Mouse (Mus musculus): ENCODE results near the gene Arid1b. TPM values are rescaled to one million over a fixed set of nuclear protein-coding genes. Genes with fewer than 3 reads are reported as not detected.

The Arid1b gene
- polyA plus RNA-seq (2015; fragmentation: Nextera tagmentation; extraction: Ambion mirVana) = 12.4 and 12.5 TPM in 2 replicates

- peak within 1 kb of the TSS; percentile 79 for H3K4me2 ChIP-seq (replicated peaks)
- no peaks in the 10 kb centered on the region for H3K9me3 ChIP-seq
- peak within 1 kb of the TSS; percentile 100 for H3K9ac ChIP-seq
- H3K4me1 ChIP-seq = peaks cover 16% of the 10 kb centered on the region
- peak within 1 kb of the TSS; percentile 92 for H3K4me3 ChIP-seq
- H3K27ac ChIP-seq = peak within 1 kb of the TSS; percentile 100
- under 1% methylated on average over 50 of the region's 58 CpGs for WGBS
- no peaks in the 10 kb centered on the region for H3K36me3 ChIP-seq
- ATAC-seq (ENCODE audit: low FRiP score, low read depth) = peak; percentile 81
- H3K27me3 ChIP-seq = no peaks in the 10 kb centered on the region
Measured at GRCm38 (mm10) chr17:4993840-4994503, at the start of gene Arid1b. Arid1b (plus strand) TSS chr17:4994332.

GRCm38 (mm10) chr17:4945311-4945751 is 48.8 kb upstream of the Arid1b start:
- 39% methylated on average over 6 of the region's 6 CpGs for WGBS
- Histone ChIP-seq H3K4me3 (no peak overlapping the region), H3K4me1 (peaks cover 26% of the 10 kb centered on the region), H3K9me3 (no peaks in the 10 kb centered on the region), H3K9ac (peak overlapping the region; percentile 48; the same call in 1 of the 2 replicates), H3K27ac (peak overlapping the region; percentile 75), H3K36me3 (no peaks in the 10 kb centered on the region), H3K27me3 (no peaks in the 10 kb centered on the region), H3K4me2 (replicated peaks) (peak overlapping the region; percentile 56)
- ATAC-seq (ENCODE audit: low FRiP score, low read depth) = no peak

- Histone ChIP-seq H3K36me3 (no peaks in the 10 kb centered on the region), H3K9me3 (no peaks in the 10 kb centered on the region), H3K27ac (peak overlapping the region; percentile 75), H3K27me3 (no peaks in the 10 kb centered on the region), H3K4me2 (replicated peaks) (peak overlapping the region; percentile 56), H3K9ac (peak overlapping the region; percentile 48), H3K4me1 (peaks cover 26% of the 10 kb centered on the region), H3K4me3 (peak overlapping the region; percentile 7)
- WGBS = 6% methylated on average over 11 of the region's 11 CpGs
- peak; percentile 58 for ATAC-seq (ENCODE audit: low FRiP score, low read depth)
Measured at GRCm38 (mm10) chr17:4945871-4946331, 48.2 kb upstream of the Arid1b start.

GRCm38 (mm10) chr17:4946421-4946974 is 47.6 kb upstream of the Arid1b start:
- Histone ChIP-seq H3K4me3 (no peak overlapping the region; the same call in 1 of the 2 replicates), H3K4me1 (peaks cover 26% of the 10 kb centered on the region), H3K36me3 (no peaks in the 10 kb centered on the region), H3K27me3 (no peaks in the 10 kb centered on the region), H3K9me3 (no peaks in the 10 kb centered on the region), H3K9ac (0 out of 2 replicates have a peak overlapping the region, but pooled peaks have one; percentile 45), H3K4me2 (replicated peaks) (peak overlapping the region; percentile 53), H3K27ac (peak overlapping the region; percentile 75; the same call in 1 of the 2 replicates)
- peak; percentile 46; the same call in 1 of the 2 replicates for ATAC-seq (ENCODE audit: low FRiP score, low read depth)
- 17% methylated on average over 12 of the region's 12 CpGs for WGBS

DNA sequence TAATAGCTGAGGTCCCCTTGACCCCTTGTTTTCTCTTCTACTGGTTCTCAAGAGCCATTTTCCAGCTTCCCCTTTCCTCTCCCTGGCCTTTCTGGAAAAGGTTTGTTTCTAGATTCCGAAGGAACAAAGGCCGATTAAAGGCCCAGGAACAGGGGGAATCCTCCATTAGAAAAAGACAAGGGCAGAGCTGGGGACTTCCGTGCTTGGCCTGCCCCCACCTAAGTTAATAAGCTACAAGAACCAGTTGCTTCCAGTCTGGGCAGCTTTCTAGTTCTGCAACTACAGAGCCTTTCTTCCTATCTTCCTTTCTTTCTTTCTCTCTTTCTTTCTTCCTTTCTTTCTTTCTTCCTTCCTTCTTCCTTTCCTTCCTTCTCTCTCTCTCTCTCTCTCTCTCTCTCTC is 47.1 kb upstream of the Arid1b start:
- Histone ChIP-seq H3K27ac (peak overlapping the region; percentile 75; the same call in 1 of the 2 replicates), H3K36me3 (no peaks in the 10 kb centered on the region), H3K9ac (no peak overlapping the region), H3K4me1 (peaks cover 26% of the 10 kb centered on the region), H3K27me3 (no peaks in the 10 kb centered on the region), H3K4me3 (no peak overlapping the region), H3K4me2 (replicated peaks) (peak overlapping the region; percentile 53; the same call in 1 of the 2 replicates), H3K9me3 (no peaks in the 10 kb centered on the region)
- 46% methylated on average over 3 of the region's 3 CpGs for WGBS
- no peak for ATAC-seq (ENCODE audit: low FRiP score, low read depth)

DNA sequence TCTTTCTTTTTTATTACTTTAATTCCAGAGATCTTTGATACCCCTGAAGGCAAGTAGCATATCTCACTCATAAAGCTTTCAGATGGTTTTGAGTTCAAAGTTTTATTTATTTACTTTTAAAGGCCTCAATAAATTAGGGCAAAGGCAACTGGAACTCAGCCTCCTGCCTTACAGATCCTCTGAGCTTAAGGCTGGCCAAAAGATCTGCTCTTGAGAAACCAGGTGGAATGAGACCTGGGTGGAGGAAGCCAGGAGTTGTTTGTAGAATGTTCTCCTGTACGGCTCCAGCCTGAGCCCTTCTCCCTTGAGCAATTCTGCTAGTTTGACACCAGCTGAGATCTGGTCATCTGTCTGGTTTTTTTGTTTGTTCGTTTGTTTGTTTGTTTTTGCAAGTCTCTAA is 46.7 kb upstream of the Arid1b start:
- Histone ChIP-seq H3K4me3 (no peak overlapping the region), H3K36me3 (no peaks in the 10 kb centered on the region), H3K9ac (no peak overlapping the region), H3K4me1 (peaks cover 26% of the 10 kb centered on the region), H3K4me2 (replicated peaks) (no peak overlapping the region), H3K27ac (no peak overlapping the region), H3K9me3 (no peaks in the 10 kb centered on the region), H3K27me3 (no peaks in the 10 kb centered on the region)
- ATAC-seq (ENCODE audit: low FRiP score, low read depth) = no peak
- 50% methylated on average over 2 of the region's 2 CpGs for WGBS

GRCm38 (mm10) chr17:4948501-4948900 is 45.6 kb upstream of the Arid1b start:
- no peak overlapping the region for H3K4me2 ChIP-seq (replicated peaks)
- H3K9me3 ChIP-seq = no peaks in the 10 kb centered on the region

DNA sequence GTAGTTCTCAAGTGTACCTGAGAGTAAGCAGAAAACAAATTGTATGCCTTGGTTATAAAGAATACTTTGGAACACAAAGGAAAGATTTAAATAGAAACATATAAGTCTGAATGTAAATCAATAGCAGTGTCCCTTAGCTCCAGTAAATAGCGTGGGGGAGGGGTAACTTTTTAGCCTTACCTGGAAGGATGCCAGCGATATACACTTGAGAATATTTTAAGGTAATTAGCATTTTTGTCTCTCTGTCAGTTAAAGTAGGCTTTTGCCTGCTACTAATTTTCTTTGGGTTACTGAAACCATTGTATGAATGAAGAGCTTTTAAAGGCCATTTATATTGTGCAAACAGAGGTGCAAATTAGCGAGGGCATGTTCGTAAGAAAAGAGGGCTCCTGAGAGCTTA is 39.7 kb upstream of the Arid1b start:
- Histone ChIP-seq H3K4me3 (no peak overlapping the region), H3K4me1 (peaks cover 9% of the 10 kb centered on the region; the same call in 1 of the 2 replicates), H3K36me3 (no peaks in the 10 kb centered on the region), H3K9me3 (no peaks in the 10 kb centered on the region), H3K4me2 (replicated peaks) (0 out of 2 replicates have a peak overlapping the region, but pooled peaks have one; percentile 5), H3K9ac (no peak overlapping the region), H3K27me3 (no peaks in the 10 kb centered on the region), H3K27ac (no peak overlapping the region)
- 50% methylated on average over 4 of the region's 4 CpGs for WGBS
- ATAC-seq (ENCODE audit: low FRiP score, low read depth) = no peak

More at GRCm38 (mm10) chr17:4948501-4948900, 45.6 kb upstream of the Arid1b start:
- Histone ChIP-seq H3K27me3 (no peaks in the 10 kb centered on the region), H3K4me3 (no peak overlapping the region), H3K36me3 (no peaks in the 10 kb centered on the region), H3K4me1 (peaks cover 26% of the 10 kb centered on the region), H3K27ac (no peak overlapping the region), H3K9ac (no peak overlapping the region)
- ATAC-seq (ENCODE audit: low FRiP score, low read depth) = no peak
- 42% methylated on average over 3 of the region's 3 CpGs for WGBS

- Histone ChIP-seq H3K4me3 (no peak overlapping the region), H3K4me1 (no peaks in the 10 kb centered on the region), H3K4me2 (replicated peaks) (no peak overlapping the region), H3K27ac (no peak overlapping the region), H3K9me3 (no peaks in the 10 kb centered on the region), H3K9ac (no peak overlapping the region), H3K36me3 (no peaks in the 10 kb centered on the region), H3K27me3 (no peaks in the 10 kb centered on the region)
- WGBS = 83% methylated on average over 10 of the region's 10 CpGs
- no peak for ATAC-seq (ENCODE audit: low FRiP score, low read depth)
Measured at GRCm38 (mm10) chr17:4964192-4964877, 29.8 kb upstream of the Arid1b start.

DNA sequence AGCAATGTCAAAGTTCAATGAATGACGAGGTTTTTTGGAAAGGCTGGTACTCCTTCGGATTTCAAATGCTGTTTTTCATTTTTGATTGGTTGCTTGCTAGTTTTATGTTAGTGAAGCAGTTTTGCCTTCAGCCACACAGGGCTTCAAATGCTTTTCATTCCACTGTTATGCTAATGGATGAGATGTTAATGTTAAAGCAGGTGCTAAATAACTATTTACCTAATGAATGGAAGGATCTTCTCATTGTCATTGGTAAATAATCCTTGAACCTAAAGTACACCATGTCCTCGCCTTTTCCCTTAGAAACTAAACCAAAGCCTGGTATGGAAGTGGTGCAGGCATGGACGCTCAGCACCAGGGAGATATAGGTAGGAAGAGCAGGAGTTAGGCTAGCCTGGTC is 26.9 kb upstream of the Arid1b start:
- 57% methylated on average over 4 of the region's 4 CpGs for WGBS
- H3K4me2 ChIP-seq (replicated peaks) = no peak overlapping the region
- no peak overlapping the region for H3K27ac ChIP-seq
- no peak overlapping the region for H3K4me3 ChIP-seq
- no peak overlapping the region for H3K9ac ChIP-seq
- H3K4me1 ChIP-seq = no peaks in the 10 kb centered on the region
- no peaks in the 10 kb centered on the region for H3K36me3 ChIP-seq
- no peaks in the 10 kb centered on the region for H3K9me3 ChIP-seq
- ATAC-seq (ENCODE audit: low FRiP score, low read depth) = no peak
- H3K27me3 ChIP-seq = no peaks in the 10 kb centered on the region

DNA sequence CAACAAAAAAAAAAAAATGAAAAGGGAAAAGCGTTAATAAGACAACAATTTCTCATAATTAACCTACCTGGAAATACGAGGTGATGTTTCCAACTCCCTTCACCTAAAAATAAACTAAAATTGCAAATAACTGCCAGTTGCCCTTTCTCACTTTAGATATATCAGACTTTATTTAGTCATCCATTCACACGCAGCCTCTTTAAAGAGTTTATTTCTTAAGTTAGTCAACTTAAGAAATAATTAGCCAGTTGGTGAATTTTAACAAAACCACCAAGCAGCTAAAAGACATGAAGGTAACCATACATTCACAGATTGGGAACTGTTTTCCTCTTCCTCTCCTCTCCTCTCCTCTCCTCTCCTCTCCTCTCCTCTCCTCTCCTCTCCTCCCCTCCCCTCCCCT is 26.1 kb upstream of the Arid1b start:
- H3K36me3 ChIP-seq = no peaks in the 10 kb centered on the region
- 89% methylated on average over 3 of the region's 3 CpGs for WGBS
- H3K9ac ChIP-seq = no peak overlapping the region
- no peaks in the 10 kb centered on the region for H3K27me3 ChIP-seq
- H3K27ac ChIP-seq = no peak overlapping the region
- H3K4me3 ChIP-seq = no peak overlapping the region
- ATAC-seq (ENCODE audit: low FRiP score, low read depth) = no peak
- H3K4me2 ChIP-seq (replicated peaks) = no peak overlapping the region
- no peaks in the 10 kb centered on the region for H3K9me3 ChIP-seq
- no peaks in the 10 kb centered on the region for H3K4me1 ChIP-seq

DNA sequence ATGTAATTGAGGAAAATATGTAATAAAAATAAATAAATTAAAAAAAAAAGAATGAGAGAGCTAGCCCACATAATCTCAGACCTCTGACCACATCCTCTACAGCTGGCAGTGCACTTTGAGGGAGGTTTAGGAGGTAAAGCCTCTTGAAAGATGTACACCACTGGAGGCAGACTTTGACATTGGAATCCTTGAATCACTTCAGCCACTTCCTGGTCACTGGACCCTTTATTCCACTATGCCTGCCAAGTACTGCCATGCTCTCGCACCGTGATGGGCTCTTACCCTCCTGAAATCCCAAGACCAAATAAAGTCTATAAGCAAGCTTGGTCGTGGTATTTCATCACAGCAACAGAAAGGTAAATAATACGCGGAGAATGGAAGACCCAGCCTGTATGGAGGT is 25.3 kb upstream of the Arid1b start:
- Histone ChIP-seq H3K4me3 (no peak overlapping the region), H3K4me1 (no peaks in the 10 kb centered on the region), H3K36me3 (no peaks in the 10 kb centered on the region), H3K27me3 (no peaks in the 10 kb centered on the region), H3K9me3 (no peaks in the 10 kb centered on the region), H3K9ac (no peak overlapping the region), H3K4me2 (replicated peaks) (no peak overlapping the region), H3K27ac (no peak overlapping the region)
- no peak for ATAC-seq (ENCODE audit: low FRiP score, low read depth)
- WGBS = 97% methylated on average over 5 of the region's 5 CpGs
